Mouse (Mus musculus) heart, embryonic 14.5 days (tissue): ENCODE data around the gene Pcsk6. TPM values are rescaled to one million over a fixed set of nuclear protein-coding genes. Genes with fewer than 3 reads are reported as not detected.
A peak's percentile ranks its signal among the peaks of the same experiment; 100 is the strongest.

Experiments used
- ATAC-seq: fragments of 200-750 bp; cut with Nextera tagmentation; 2 replicates; pipeline ENCODE4 v1.8.0; 2017; ENCODE audit warnings: low read depth, moderate TSS enrichment; ENCODE audit not compliant: insufficient number of reproducible peaks, insufficient read depth, low FRiP score
- H3K27ac ChIP-seq, 2 experiments: fragments of 200-500 bp in 1 of 2; fragments of 300-500 bp in 1 of 2; sonication (generic) in 1 of 2; replicated peaks in 1 of 2; 2 replicates each; pipeline ENCODE4 v1.5.1; 2012 to 2014; ENCODE audit warnings: low read depth in 2 of 2, low read length in 2 of 2, control low read depth in 1 of 2, mild to moderate bottlenecking in 1 of 2, mixed read lengths in 1 of 2; ENCODE audit not compliant: control insufficient read depth in 1 of 2, insufficient read depth in 1 of 2
- H3K27me3 ChIP-seq: fragments of 300-500 bp; sonication (generic); 2 replicates; pipeline ENCODE4 v1.6.1; 2014; ENCODE audit warnings: mild to moderate bottlenecking, low read length, control low read depth; ENCODE audit not compliant: control insufficient read depth, insufficient read depth
- H3K36me3 ChIP-seq: fragments of 300-500 bp; sonication (generic); 2 replicates; pipeline ENCODE4 v1.6.1; 2014; ENCODE audit warnings: mild to moderate bottlenecking, control low read depth, low read length, mixed read lengths; ENCODE audit not compliant: control insufficient read depth, insufficient read depth
- H3K4me1 ChIP-seq, 2 experiments: fragments of 200-500 bp in 1 of 2; fragments of 300-500 bp in 1 of 2; sonication (generic) in 1 of 2; 2 replicates each; pipeline ENCODE4 v1.6.1; 2012 to 2014; ENCODE audit warnings: low read length in 2 of 2, control low read depth in 1 of 2, mixed read lengths in 1 of 2; ENCODE audit not compliant: control insufficient read depth in 2 of 2, insufficient read depth in 2 of 2
- H3K4me2 ChIP-seq: fragments of 300-500 bp; sonication (generic); 2 replicates; pipeline ENCODE4 v1.6.1; 2014; ENCODE audit warnings: mild to moderate bottlenecking, low read length
- H3K4me3 ChIP-seq, 2 experiments: fragments of 200-500 bp in 1 of 2; fragments of 300-500 bp in 1 of 2; sonication (generic) in 1 of 2; 2 replicates each; pipeline ENCODE4 v1.5.1; 2012 to 2014; ENCODE audit warnings: low read length in 2 of 2, mild to moderate bottlenecking in 2 of 2, control low read depth in 1 of 2, low read depth in 1 of 2, moderate library complexity in 1 of 2; ENCODE audit not compliant: control insufficient read depth in 1 of 2, insufficient read depth in 1 of 2
- H3K9ac ChIP-seq: fragments of 300-500 bp; sonication (generic); 2 replicates; pipeline ENCODE4 v1.6.1; 2014; ENCODE audit warnings: mild to moderate bottlenecking, low read length
- H3K9me3 ChIP-seq: fragments of 300-500 bp; sonication (generic); 2 replicates; pipeline ENCODE4 v1.6.1; 2016; ENCODE audit warnings: low read length, control low read depth; ENCODE audit not compliant: control insufficient read depth
- WGBS: fragments of 180-500 bp; shearing (Covaris S2); extraction: QIAGEN DNeasy Blood & Tissue Kit; methylation state at CpG from one replicate; pipeline ENCODE4 v1.1.7; 2014; 5-methylcytosine and 5-hydroxymethylcytosine counted together
- polyA plus RNA-seq: library from polyadenylated mRNA; unstranded; fragments of >200 nt; fragmentation: Nextera tagmentation; extraction: Ambion mirVana; gene quantifications from 2 replicates; pipeline ENCODE4 v1.2.1, GENCODE M21; 2014

The Pcsk6 gene
- polyA plus RNA-seq, 1 experiment from 2014 or later = 3.0 TPM

DNA sequence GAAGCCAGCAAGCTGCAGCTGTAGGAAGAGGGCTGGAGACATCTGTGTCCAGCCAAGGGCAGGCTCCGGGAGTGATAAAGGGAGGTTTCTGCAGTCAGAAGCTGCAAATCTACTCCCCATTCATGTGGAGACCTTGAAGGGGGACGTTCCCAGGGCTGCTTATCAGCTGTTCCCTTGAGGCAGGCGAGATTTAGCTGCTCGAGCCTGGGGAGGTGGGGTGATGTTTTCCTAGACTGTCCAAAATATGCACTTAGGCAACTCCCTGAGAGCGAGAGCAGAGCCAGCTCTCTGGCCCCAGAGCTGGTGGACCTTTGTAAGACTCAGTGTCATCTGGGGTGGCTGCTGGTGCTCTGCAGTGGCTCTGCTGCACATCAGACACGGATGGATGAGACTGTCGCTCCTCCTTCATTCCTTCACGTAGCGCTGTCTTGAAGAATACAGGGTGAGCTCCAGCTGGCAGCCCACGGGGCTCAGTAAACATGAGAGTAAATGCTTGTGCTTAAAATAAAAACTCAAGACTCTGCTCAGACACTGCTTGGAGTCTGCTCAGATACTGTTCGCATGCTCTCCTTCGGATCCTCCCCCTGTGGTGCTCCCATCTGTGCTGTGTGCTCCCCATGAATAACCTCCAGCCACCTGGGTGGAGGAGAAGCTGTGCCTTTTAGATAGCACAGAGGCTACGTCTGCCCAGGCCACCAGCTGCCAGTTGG is 41.1 kb downstream of the Pcsk6 start:
- peak overlapping the region; percentile 51 for H3K4me2 ChIP-seq
- no peak overlapping the region for H3K4me3 ChIP-seq
- peaks cover 19 to 28% of the 10 kb centered on the region in 2 experiments for H3K4me1 ChIP-seq
- peak overlapping the region; percentile 34; the same call in 1 of the 2 replicates for H3K9ac ChIP-seq
- no peaks in the 10 kb centered on the region for H3K27me3 ChIP-seq
- H3K27ac ChIP-seq = peak overlapping the region; percentile 1 to 50; a peak in 3 of 4 replicates
- peak; percentile 57 for ATAC-seq
- 17% methylated on average over 13 of the region's 13 CpGs for WGBS
- H3K36me3 ChIP-seq = no peaks in the 10 kb centered on the region
- no peaks in the 10 kb centered on the region for H3K9me3 ChIP-seq

DNA sequence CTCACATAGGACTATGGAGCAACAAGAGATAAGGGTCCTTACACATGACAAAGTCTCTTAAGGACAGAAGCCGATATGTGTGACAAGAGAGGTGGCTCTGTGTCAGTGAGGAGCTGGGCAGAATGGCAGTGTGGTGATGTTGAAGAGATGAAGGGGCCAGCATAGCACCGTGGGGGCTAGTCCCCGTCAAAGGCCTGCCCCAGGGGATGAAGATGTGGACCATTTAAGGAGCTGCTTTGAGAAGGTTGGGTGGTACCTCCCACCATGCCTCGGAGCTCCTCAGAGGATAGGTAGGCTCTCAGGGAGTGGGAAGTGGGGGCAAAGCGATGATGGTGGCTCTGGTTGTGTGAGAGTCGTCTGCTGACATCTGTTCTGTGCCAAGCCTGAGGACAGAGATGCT is 41.9 kb downstream of the Pcsk6 start:
- H3K36me3 ChIP-seq = no peaks in the 10 kb centered on the region
- no peak overlapping the region for H3K27ac ChIP-seq
- no peaks in the 10 kb centered on the region for H3K9me3 ChIP-seq
- no peak overlapping the region for H3K9ac ChIP-seq
- no peak overlapping the region for H3K4me3 ChIP-seq
- H3K4me1 ChIP-seq = peaks cover 19 to 28% of the 10 kb centered on the region in 2 experiments
- no peaks in the 10 kb centered on the region for H3K27me3 ChIP-seq
- 38% methylated on average over 6 of the region's 6 CpGs for WGBS
- H3K4me2 ChIP-seq = no peak overlapping the region
- no peak for ATAC-seq

DNA sequence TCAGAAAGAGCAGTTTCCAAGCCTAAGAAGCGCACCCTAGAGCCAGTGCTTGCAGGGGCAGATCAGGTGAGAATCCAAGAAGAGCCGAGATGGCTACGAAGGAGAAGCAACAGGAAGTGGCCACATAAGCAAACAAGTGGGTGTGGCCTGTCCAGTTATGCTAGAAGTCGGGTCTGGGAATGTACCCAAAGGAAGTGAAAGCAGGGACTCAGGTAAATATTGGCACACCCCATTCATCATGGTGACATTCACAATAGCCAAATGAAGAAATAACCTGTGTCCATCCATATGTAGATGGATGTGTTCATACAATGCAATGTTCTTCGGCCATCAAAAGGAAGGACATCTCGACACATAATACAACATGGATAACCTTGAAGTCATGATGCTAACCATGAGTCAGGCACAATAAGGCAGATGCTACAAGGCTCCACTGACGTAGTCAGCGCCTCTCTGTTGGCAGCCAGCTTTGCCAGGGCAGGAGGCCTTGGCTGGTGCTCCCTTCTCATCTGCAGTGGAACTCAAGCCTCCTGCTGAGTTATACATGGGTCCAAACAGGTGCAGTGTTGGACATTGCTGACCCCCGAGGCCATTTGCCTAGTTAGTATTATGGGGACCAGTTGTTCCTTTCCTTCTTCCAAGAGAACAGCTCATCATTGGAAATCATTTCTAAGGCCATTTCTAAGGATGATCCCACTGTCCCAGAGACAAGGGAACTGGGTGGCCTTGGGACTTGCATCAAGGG is 45.2 kb downstream of the Pcsk6 start:
- H3K27ac ChIP-seq = no peak overlapping the region
- H3K9me3 ChIP-seq = no peaks in the 10 kb centered on the region
- peaks cover 16 to 19% of the 10 kb centered on the region in 2 experiments for H3K4me1 ChIP-seq
- H3K9ac ChIP-seq = no peak overlapping the region
- H3K4me3 ChIP-seq = no peak overlapping the region
- H3K36me3 ChIP-seq = no peaks in the 10 kb centered on the region
- ATAC-seq = no peak
- no peak overlapping the region for H3K4me2 ChIP-seq
- no peaks in the 10 kb centered on the region for H3K27me3 ChIP-seq
- 82% methylated on average over 9 of the region's 9 CpGs for WGBS

DNA sequence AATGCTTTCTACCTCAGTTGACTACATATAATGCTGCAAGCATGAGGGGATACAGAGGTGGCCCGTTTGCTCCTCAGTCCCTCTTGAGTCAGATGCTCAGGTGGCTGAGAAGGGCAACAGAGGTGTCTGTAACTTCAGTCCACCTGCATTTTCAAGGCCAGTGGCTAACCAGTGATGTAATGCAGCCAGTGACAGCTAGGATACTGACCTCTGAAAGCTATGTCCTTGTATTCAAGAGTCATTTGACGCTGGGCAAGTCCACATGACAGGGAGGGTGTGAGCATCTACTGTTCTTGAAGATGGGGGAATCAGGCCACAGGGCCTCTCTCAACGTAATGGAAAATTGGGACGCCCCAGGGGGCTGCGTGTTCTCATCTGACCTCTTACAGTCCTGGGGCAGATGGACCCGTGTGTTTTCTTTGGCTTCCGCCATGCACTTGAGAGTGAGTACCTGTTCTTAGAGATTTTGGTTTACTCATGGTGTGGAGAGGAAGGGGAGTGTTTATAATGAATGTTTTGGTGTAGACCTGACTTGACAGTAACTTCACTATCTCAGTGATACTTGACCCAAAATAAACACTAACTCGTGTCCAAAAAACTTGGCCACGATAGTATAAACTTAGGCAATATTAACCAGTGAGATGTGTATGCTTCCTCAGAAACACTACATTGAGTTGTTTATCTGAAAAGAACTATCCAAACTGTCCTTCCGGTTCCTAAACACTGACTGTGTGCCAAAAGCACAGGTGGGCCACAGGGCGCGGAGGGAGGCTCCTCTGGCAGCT is 48.0 kb downstream of the Pcsk6 start:
- H3K27ac ChIP-seq = no peak overlapping the region
- H3K4me1 ChIP-seq = no peaks in the 10 kb centered on the region; a peak in 1 of 4 replicates
- no peaks in the 10 kb centered on the region for H3K36me3 ChIP-seq
- H3K9ac ChIP-seq = no peak overlapping the region
- H3K4me3 ChIP-seq = no peak overlapping the region
- H3K9me3 ChIP-seq = no peaks in the 10 kb centered on the region
- no peak overlapping the region for H3K4me2 ChIP-seq
- no peak for ATAC-seq
- 74% methylated on average over 12 of the region's 12 CpGs for WGBS
- H3K27me3 ChIP-seq = no peaks in the 10 kb centered on the region; the same call in 1 of the 2 replicates

DNA sequence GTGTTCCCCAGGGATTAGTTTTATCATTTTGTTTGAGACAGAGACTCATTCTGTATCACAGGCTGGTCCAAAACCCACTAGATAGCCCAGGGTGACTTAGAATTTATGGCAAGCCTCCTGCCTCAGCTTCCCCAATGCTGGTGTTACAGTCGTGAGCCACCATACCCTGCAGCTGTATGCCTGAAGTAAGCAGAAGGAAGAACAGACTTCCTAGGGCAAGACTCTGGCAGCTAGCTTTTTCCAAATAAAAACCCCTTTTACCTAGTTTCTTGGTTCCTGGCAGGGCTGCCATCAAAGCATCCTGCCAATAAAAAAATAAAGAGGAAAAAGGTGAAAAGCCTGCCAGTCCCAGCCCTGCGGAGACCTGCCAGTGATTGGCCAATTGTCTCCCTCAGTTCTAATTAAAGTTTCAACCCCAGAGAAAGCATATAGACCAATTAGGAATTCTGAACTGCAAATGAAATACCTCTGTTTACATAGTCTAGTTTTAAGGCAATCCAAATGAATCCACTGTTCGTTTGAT is 51.6 kb downstream of the Pcsk6 start:
- no peak overlapping the region for H3K27ac ChIP-seq
- no peak overlapping the region for H3K4me3 ChIP-seq
- no peaks in the 10 kb centered on the region; a peak in 1 of 4 replicates for H3K4me1 ChIP-seq
- 81% methylated on average over 3 of the region's 3 CpGs for WGBS
- H3K27me3 ChIP-seq = no peaks in the 10 kb centered on the region; the same call in 1 of the 2 replicates
- no peaks in the 10 kb centered on the region for H3K9me3 ChIP-seq
- no peak overlapping the region for H3K9ac ChIP-seq
- no peak for ATAC-seq
- H3K4me2 ChIP-seq = no peak overlapping the region
- H3K36me3 ChIP-seq = no peaks in the 10 kb centered on the region

DNA sequence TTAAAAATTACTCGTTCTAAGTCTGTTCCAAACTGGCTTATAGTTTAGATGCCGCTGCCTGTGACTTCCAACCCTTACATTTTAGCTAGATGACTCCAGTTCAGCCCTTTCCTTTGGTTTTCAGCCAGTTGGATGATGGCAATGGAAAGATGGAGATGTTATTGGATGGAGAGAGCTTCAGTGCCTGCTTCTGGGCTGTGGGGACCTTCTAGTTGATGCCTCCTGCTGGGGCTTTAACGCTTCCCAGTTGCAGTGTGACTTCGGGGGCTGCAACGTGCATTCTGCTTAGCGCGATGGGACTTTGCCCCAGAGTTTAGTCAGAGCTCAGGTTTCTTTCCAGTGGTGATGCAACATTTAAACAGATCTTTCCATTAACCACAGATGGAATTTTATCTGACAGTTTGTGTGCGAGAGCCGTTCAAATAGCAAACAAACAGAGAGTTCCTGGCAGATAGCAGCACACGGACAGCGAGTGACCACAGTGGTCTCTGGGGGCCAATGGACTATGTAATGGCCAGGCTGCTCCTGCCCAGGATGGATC is 53.3 kb downstream of the Pcsk6 start:
- Histone ChIP-seq H3K36me3 (no peaks in the 10 kb centered on the region), H3K27ac (no peak overlapping the region), H3K27me3 (no peaks in the 10 kb centered on the region; the same call in 1 of the 2 replicates), H3K9me3 (no peaks in the 10 kb centered on the region), H3K4me1 (peaks cover 0 to 5% of the 10 kb centered on the region in 2 experiments; a peak in 1 of 4 replicates), H3K4me2 (no peak overlapping the region), H3K9ac (no peak overlapping the region), H3K4me3 (no peak overlapping the region)
- 52% methylated on average over 11 of the region's 11 CpGs for whole genome bisulfite sequencing
- no peak for ATAC-seq

DNA sequence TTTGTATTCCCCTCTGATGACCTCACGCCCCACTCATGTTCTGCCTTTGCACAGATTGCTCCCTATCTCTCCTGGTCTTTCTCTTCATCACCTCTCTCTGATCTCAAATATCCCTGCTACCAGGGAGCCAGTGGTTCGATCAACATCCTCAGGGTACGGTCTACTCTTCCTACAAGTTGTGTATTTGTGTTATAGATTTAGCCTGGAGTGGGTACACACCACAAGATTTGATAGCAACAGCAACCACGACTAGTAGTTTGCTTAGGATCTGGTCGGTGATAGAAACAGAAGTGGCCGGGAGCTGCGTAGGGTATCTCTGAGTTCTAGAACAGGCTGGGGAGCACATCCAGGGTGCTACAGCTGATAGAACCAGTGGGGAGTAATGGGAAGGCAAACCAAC is 54.3 kb downstream of the Pcsk6 start:
- no peak overlapping the region for H3K27ac ChIP-seq
- no peak for ATAC-seq
- H3K27me3 ChIP-seq = no peaks in the 10 kb centered on the region; the same call in 1 of the 2 replicates
- peaks cover 2 to 7% of the 10 kb centered on the region in 2 experiments; a peak in 2 of 4 replicates for H3K4me1 ChIP-seq
- H3K36me3 ChIP-seq = no peaks in the 10 kb centered on the region
- no peak overlapping the region for H3K4me2 ChIP-seq
- H3K9me3 ChIP-seq = no peaks in the 10 kb centered on the region
- WGBS = 76% methylated on average over 7 of the region's 7 CpGs
- no peak overlapping the region for H3K9ac ChIP-seq
- no peak overlapping the region for H3K4me3 ChIP-seq
